Mouse (Mus musculus) lung, embryonic 16.5 days (tissue): Measurements from ENCODE around the gene Syt1. TPM values are rescaled to one million over a fixed set of nuclear protein-coding genes. Genes with fewer than 3 reads are reported as not detected.
A peak's percentile ranks its signal among the peaks of the same experiment; 100 is the strongest.

Experiments used
- ATAC-seq: fragments of 200-750 bp; cut with Nextera tagmentation; 2 replicates; pipeline ENCODE4 v1.8.0; 2017; ENCODE audit warnings: low read depth, mild to moderate bottlenecking, moderate library complexity
- H3K27ac ChIP-seq: fragments of 300-500 bp; sonication (generic); 2 replicates; pipeline ENCODE4 v1.5.1; 2014; ENCODE audit warnings: mild to moderate bottlenecking, control low read depth, low read length
- H3K27me3 ChIP-seq: fragments of 300-500 bp; sonication (generic); 2 replicates; pipeline ENCODE4 v1.6.1; 2014; ENCODE audit warnings: low read depth, low read length, mixed read lengths; ENCODE audit not compliant: control insufficient read depth, insufficient read depth
- H3K36me3 ChIP-seq: fragments of 300-500 bp; sonication (generic); 2 replicates; pipeline ENCODE4 v1.6.1; 2014; ENCODE audit warnings: low read length; ENCODE audit not compliant: control insufficient read depth, insufficient read depth
- H3K4me1 ChIP-seq: fragments of 300-500 bp; sonication (generic); replicated peaks from 2 replicates; pipeline ENCODE4 v1.6.1; 2014; ENCODE audit warnings: low read length, mixed read lengths; ENCODE audit not compliant: control insufficient read depth, insufficient read depth
- H3K4me2 ChIP-seq: fragments of 300-500 bp; sonication (generic); 2 replicates; pipeline ENCODE4 v1.6.1; 2014; ENCODE audit warnings: low read depth, low read length, control low read depth
- H3K4me3 ChIP-seq: fragments of 300-500 bp; sonication (generic); 2 replicates; pipeline ENCODE4 v1.5.1; 2014; ENCODE audit warnings: mild to moderate bottlenecking, low read length, control low read depth
- H3K9ac ChIP-seq: fragments of 300-500 bp; sonication (generic); 2 replicates; pipeline ENCODE4 v1.6.1; 2014; ENCODE audit warnings: low read length, control low read depth
- H3K9me3 ChIP-seq: fragments of 300-500 bp; sonication (generic); 2 replicates; pipeline ENCODE4 v1.6.1; 2016; ENCODE audit warnings: low read length; ENCODE audit not compliant: control insufficient read depth
- WGBS: fragments of 180-500 bp; shearing (Covaris S2); extraction: QIAGEN DNeasy Blood & Tissue Kit; methylation state at CpG from one replicate; pipeline ENCODE4 v1.1.7; 2014; 5-methylcytosine and 5-hydroxymethylcytosine counted together
- polyA plus RNA-seq: library from polyadenylated mRNA; unstranded; fragments of >200 nt; fragmentation: Nextera tagmentation; extraction: Ambion mirVana; gene quantifications from 2 replicates; pipeline ENCODE4 v1.2.1, GENCODE M21; 2015

Gene Syt1
- polyA plus RNA-seq, 1 experiment from 2014 or later, result 0.83 TPM

DNA sequence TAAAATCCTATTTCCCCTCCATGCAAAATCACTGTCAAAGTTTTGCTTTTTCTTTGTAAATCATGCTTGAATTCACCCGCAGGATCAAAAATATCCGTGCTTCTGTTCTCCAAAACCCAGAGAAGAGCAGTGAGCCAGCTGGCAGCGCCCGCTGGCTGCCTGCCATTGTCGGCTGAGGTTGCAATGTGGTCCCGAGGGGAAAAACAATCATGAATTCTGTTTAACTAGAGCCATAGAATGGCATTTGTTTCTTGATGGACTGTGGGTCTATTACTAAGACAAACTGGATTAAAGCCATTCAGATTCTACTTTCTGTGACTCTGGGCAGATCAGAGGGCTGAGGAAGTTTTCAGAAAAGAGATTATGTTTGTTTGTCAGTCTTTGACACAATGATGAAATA, 31.1 kb downstream of the Syt1 start:
- Histone ChIP-seq H3K4me3 (no peak overlapping the region), H3K4me2 (no peak overlapping the region), H3K9ac (no peak overlapping the region), H3K27ac (no peak overlapping the region), H3K27me3 (no peaks in the 10 kb centered on the region), H3K4me1 (no peaks in the 10 kb centered on the region), H3K9me3 (no peaks in the 10 kb centered on the region; the same call in 1 of the 2 replicates), H3K36me3 (no peaks in the 10 kb centered on the region)
- ATAC-seq, result peak; percentile 57; the same call in 1 of the 2 replicates
- 55% methylated on average over 6 of the region's 6 CpGs for WGBS

DNA sequence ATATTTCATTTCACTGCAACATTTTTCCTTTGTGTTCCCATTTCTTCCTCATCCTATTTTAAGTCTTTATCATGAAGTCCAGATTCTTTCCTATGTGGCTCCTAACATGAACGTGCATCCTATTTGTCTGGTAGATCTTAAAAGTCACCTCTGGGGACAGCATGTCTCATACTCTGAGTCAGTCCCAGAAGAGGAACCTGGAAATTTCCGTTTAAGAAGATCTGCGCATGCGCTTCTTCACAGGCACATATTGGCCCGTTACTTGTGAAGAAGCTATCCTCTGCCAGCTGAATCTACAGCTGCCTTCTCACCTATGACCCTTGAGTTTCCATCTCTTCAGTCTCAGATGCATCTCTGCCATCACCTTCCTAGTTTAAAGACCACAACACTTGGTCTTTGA, 55.8 kb downstream of the Syt1 start:
- ATAC-seq, result no peak
- H3K4me3 ChIP-seq, result no peak overlapping the region
- no peaks in the 10 kb centered on the region for H3K9me3 ChIP-seq
- H3K4me1 ChIP-seq, result no peaks in the 10 kb centered on the region
- H3K36me3 ChIP-seq, result no peaks in the 10 kb centered on the region
- no peak overlapping the region for H3K4me2 ChIP-seq
- H3K27ac ChIP-seq, result no peak overlapping the region
- no peaks in the 10 kb centered on the region for H3K27me3 ChIP-seq
- H3K9ac ChIP-seq, result no peak overlapping the region
- 84% methylated on average over 5 of the region's 5 CpGs for WGBS

DNA sequence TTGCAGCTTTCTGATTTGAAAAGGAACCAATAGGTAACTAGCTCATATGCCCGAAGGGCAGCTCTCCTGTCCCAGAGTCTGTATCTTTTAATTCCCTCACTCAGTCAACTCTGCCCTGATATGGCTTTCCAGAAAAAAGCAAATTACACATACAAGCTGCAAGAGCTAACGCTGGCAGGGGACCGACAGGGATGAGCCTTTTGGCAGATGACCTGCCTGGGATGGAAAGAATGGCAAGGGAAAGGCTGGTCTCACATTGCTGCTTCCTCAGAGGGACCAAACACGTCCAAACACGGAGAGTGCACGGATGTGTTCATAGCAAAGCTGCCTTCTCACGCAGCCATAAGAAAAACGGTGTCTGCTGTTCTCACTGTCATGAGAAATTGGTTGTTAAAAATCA, 58.6 kb downstream of the Syt1 start:
- Histone ChIP-seq H3K9me3 (no peaks in the 10 kb centered on the region), H3K27me3 (no peaks in the 10 kb centered on the region), H3K27ac (no peak overlapping the region), H3K4me2 (no peak overlapping the region), H3K4me1 (no peaks in the 10 kb centered on the region), H3K36me3 (no peaks in the 10 kb centered on the region), H3K9ac (no peak overlapping the region), H3K4me3 (no peak overlapping the region)
- WGBS, result 70% methylated on average over 8 of the region's 8 CpGs
- no peak for ATAC-seq

DNA sequence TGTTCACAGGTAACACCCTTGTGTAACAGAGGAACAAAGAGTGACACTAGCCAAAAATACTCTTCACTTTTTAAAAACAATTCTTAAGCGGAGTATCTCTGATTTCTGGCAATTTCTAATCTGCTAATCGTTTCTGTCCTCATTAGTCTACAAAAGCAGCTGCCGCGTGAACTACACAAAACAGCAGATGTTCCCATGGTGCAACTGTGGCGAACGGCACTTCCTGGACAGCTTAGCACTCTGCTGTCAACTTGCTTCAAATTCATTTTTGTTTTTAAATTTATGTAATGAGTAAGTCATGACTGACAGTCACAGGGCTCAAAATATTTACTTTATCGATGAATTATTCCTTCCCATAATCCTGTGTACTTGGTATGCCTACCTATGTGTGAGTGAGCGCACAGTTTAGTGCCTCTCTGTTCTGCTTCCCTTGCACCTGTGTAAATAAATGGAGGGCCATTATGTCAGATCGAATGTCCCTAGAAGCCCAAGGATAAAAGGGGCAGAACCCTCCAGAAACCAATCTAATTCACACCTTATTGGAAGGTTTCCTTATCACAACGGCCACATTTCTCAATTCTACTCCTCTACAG, 73.8 kb downstream of the Syt1 start:
- WGBS, result 61% methylated on average over 10 of the region's 10 CpGs
- Histone ChIP-seq H3K27ac (no peak overlapping the region), H3K36me3 (no peaks in the 10 kb centered on the region), H3K4me1 (no peaks in the 10 kb centered on the region), H3K9me3 (no peaks in the 10 kb centered on the region), H3K4me3 (no peak overlapping the region), H3K27me3 (no peaks in the 10 kb centered on the region), H3K4me2 (no peak overlapping the region), H3K9ac (no peak overlapping the region)
- no peak for ATAC-seq

DNA sequence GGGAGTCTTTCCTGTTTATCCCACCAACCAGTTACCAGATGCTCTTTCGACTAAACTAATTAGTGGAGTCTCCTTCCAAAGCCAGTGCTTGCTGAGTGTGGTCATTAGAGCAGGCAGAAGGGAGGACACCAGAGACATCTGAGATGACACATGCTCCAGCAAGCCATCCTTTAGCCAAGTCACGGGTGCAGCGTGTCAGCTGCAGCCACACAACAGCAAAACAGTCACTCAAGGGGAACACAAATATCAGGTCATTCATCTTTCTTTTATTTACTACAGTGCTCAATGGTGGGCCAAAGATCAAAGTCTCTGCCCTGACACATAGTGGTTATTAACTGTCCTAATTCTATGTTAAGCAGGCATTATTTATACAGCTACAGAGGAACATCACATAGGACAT, 80.5 kb downstream of the Syt1 start:
- ATAC-seq, result peak; percentile 95
- WGBS, result 46% methylated on average over 3 of the region's 3 CpGs

DNA sequence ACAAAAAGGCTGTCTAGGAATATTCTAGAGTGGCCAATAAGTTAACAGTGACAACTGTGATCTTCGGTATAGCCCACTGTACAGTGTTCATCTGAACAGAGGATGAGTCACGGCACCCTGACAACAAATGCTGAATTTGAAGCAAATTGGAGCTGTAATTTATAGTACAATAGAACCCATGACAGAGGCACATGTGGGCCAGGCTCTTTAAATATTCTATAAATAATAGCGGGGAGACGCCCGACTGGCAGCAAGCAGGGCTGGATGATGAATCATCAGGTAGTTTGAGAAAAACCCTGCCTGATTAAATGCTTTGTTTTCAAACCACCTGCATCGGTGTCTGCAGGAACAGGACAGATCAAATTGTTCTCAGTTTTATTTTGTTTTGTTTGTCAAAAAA, 81.1 kb downstream of the Syt1 start:
- Histone ChIP-seq H3K4me1 (no peaks in the 10 kb centered on the region), H3K27ac (no peak overlapping the region), H3K9ac (no peak overlapping the region), H3K27me3 (no peaks in the 10 kb centered on the region), H3K4me3 (no peak overlapping the region), H3K36me3 (no peaks in the 10 kb centered on the region), H3K9me3 (no peaks in the 10 kb centered on the region), H3K4me2 (no peak overlapping the region)
- WGBS, result 81% methylated on average over 6 of the region's 6 CpGs
- ATAC-seq, result no peak

More for the DNA sequence above, 80.5 kb downstream of the Syt1 start:
- Histone ChIP-seq H3K27ac (no peak overlapping the region), H3K4me2 (no peak overlapping the region), H3K4me3 (no peak overlapping the region), H3K36me3 (no peaks in the 10 kb centered on the region), H3K9me3 (no peaks in the 10 kb centered on the region), H3K9ac (no peak overlapping the region), H3K27me3 (no peaks in the 10 kb centered on the region), H3K4me1 (no peaks in the 10 kb centered on the region)

DNA sequence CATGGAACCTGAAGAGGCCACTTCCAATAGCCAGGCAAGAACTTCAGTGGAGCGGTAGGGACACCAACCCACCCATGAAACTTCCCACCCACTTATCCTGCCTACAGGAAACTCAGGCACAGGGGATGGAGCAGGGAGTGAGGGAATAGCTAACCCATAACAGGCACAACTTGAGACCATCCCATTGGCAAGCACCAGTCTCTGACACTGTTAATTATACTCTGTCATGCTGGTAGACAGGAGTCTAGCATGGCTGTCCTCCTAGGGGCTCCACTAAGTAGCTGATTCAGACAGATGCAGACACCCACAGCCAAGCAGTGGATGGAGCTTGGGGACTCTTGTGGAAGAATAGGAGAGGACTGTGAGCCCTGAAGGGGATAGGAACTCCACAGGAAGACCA, 105.5 kb downstream of the Syt1 start:
- H3K4me3 ChIP-seq, result no peak overlapping the region
- WGBS, result 94% methylated on average over 1 of the region's 1 CpGs
- no peak overlapping the region for H3K9ac ChIP-seq
- H3K4me1 ChIP-seq, result no peaks in the 10 kb centered on the region
- ATAC-seq, result no peak
- no peaks in the 10 kb centered on the region for H3K9me3 ChIP-seq
- no peaks in the 10 kb centered on the region for H3K36me3 ChIP-seq
- no peak overlapping the region for H3K4me2 ChIP-seq
- no peak overlapping the region for H3K27ac ChIP-seq
- no peaks in the 10 kb centered on the region for H3K27me3 ChIP-seq

DNA sequence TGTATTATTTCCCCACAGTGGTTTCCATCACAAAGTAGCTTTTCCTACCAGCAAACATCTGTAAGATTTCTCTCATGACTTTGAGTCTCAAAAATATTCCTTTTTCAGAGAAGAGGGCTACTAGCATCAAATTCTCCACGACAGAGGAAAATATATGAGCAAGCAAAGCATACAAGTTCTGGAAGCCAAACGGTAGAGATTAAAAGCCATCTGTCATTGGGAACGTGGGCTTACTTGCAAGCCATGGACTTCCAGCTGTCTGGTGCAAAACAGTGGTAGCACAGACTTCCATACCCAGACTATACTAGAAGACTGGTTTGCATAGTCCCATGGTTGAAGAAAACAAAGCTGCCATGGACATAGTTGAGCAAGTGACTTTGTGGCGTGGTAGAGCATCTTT, 106.4 kb downstream of the Syt1 start:
- H3K4me1 ChIP-seq, result no peaks in the 10 kb centered on the region
- 51% methylated on average over 4 of the region's 4 CpGs for WGBS
- no peak overlapping the region for H3K4me3 ChIP-seq
- no peaks in the 10 kb centered on the region for H3K27me3 ChIP-seq
- no peaks in the 10 kb centered on the region for H3K36me3 ChIP-seq
- H3K27ac ChIP-seq, result no peak overlapping the region
- H3K9me3 ChIP-seq, result no peaks in the 10 kb centered on the region
- H3K4me2 ChIP-seq, result no peak overlapping the region
- no peak for ATAC-seq
- no peak overlapping the region for H3K9ac ChIP-seq

DNA sequence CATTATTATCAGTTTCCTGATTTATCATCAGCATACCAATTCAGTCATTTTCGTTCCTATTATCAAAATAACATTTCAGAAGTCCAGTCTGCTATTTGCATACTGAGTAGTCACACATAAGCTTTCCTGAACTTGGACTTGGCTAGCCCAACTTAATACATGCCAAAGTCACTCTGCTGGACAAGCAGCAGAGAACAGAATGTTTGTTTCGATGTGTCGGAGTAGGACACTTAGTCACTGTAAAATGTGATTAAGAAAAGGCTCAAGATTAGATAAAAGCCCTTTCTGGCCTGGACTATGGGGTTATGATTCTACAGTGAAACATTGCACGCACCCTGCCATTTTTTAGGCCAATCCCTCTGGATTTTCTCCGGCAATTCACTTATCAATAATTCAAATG, 114.3 kb downstream of the Syt1 start:
- Histone ChIP-seq H3K9ac (no peak overlapping the region), H3K4me1 (no peaks in the 10 kb centered on the region), H3K27ac (no peak overlapping the region), H3K4me3 (no peak overlapping the region), H3K27me3 (no peaks in the 10 kb centered on the region), H3K36me3 (no peaks in the 10 kb centered on the region), H3K4me2 (no peak overlapping the region), H3K9me3 (no peaks in the 10 kb centered on the region)
- 82% methylated on average over 5 of the region's 5 CpGs for WGBS
- ATAC-seq, result no peak

DNA sequence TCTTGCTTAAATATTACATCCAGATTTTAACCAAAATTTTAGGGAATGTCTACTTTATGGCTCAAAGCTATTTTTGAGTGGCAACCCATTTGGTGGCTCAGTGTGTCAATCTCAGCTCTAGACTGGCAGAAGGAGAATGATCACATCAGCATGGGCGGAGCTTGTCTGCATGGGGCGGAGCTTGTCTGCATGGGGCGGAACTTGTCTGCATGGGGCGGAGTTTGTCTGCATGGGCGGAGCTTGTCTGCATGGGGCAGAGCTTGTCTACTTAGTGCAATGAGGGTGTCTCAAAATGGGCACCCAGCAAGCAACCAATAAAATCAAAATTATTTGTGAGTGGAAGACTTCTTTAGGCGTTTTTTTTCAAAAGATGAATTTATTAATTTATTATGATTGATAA, 117.5 kb downstream of the Syt1 start:
- Histone ChIP-seq H3K36me3 (no peaks in the 10 kb centered on the region), H3K4me2 (no peak overlapping the region), H3K27ac (no peak overlapping the region), H3K4me1 (no peaks in the 10 kb centered on the region), H3K4me3 (no peak overlapping the region), H3K27me3 (no peaks in the 10 kb centered on the region), H3K9me3 (no peaks in the 10 kb centered on the region), H3K9ac (no peak overlapping the region)
- ATAC-seq, result no peak
- WGBS, result 92% methylated on average over 6 of the region's 6 CpGs
